Mouse (Mus musculus): Measurements from ENCODE around the gene Actl11. TPM values are rescaled to one million over a fixed set of nuclear protein-coding genes. Genes with fewer than 3 reads are reported as not detected.

Gene Actl11
- total RNA-seq, 2 experiments from 2014 or later: not detected

DNA sequence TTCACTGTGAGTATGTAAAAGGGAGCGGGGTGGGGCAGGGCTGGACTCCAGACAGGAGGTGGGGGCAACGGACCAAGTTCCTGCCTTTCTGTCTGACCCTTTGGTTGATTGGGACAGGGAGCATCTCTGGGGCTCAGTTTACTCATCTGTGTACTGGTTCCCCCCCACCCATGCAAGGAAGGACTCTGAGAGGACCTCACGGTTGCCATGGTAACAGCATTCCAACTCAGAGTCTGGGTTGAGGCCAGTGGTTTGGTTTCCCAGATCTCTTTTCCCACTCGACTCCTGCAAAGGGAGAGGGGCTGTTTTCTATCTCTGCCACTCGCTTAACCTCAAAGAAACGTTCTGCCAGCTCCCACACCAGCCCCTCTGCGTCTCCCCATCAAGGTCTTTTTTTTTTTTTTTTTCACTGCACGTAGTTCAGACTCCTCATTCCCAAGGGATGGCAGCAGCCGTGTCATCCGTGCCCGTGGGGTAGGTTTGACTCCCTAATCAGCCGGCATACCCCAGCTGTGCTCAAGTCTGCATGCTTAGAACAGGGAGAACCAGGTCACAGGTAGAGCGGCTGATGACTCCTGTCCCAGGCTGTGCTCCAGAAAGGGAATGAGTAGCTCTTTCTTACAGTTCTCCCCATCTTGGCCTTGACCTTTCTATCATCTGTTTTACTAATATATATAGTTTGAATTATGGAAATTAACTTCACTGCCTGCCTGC is 10.2 kb upstream of the Actl11 start:
- intact Hi-C loops (cut with DNase I; ENCODE audit: low total_unique reads): loop anchor here (5.0 kb wide), 1 partner anchor 34 kb away; the partner anchor contains the start of gene Traip

GRCm38 (mm10) chr9:107918884-107919283 is 9.4 kb upstream of the Actl11 start:
- no peak for DNase-seq
- intact Hi-C loops (cut with DNase I; ENCODE audit: low total_unique reads): loop anchor here (5.0 kb wide), 1 partner anchor 33 kb away; the partner anchor contains the start of gene Traip

More for the DNA sequence above, 10.2 kb upstream of the Actl11 start:
- DNase-seq: no peak

- intact Hi-C loops (cut with DNase I; ENCODE audit: low total_unique reads): loop anchor here (5.0 kb wide), 1 partner anchor 33 kb away; the partner anchor contains the start of gene Traip
- DNase-seq: no peak
Measured at GRCm38 (mm10) chr9:107919441-107919840, 8.8 kb upstream of the Actl11 start.

- peak; percentile 54 for DNase-seq
- intact Hi-C loops (cut with DNase I; ENCODE audit: low total_unique reads): no loop called here
Measured at GRCm38 (mm10) chr9:107923021-107923420, 5.2 kb upstream of the Actl11 start.

DNA sequence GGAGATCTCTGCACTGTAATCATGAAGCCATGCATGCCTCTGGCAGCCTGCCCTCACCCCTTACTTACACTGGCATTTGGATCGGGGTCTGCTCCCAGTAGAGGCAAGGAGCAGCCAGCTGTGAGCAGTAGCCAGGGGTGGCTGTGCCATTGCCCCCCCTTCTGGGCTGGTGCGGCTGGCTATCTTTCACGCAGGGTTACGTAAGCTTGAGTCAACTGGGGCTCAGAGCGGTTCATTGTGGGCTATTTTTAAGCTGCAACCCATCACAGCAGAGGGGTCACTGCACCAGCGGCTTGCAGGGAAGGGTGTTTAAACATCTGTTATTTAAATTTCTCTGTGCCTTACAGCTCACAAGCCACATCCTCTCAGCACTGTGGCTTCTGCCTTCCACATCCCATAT is 4.3 kb upstream of the Actl11 start:
- intact Hi-C loops (cut with DNase I; ENCODE audit: low total_unique reads): no loop called here
- DNase-seq: peak; percentile 51

GRCm38 (mm10) chr9:107925251-107925650 is 3.0 kb upstream of the Actl11 start:
- intact Hi-C loops (cut with DNase I; ENCODE audit: low total_unique reads): no loop called here
- DNase-seq: no peak

GRCm38 (mm10) chr9:107926920-107927420 is 1.3 kb upstream of the Actl11 start:
- no peak for DNase-seq
- intact Hi-C loops (cut with DNase I; ENCODE audit: low total_unique reads): no loop called here

DNA sequence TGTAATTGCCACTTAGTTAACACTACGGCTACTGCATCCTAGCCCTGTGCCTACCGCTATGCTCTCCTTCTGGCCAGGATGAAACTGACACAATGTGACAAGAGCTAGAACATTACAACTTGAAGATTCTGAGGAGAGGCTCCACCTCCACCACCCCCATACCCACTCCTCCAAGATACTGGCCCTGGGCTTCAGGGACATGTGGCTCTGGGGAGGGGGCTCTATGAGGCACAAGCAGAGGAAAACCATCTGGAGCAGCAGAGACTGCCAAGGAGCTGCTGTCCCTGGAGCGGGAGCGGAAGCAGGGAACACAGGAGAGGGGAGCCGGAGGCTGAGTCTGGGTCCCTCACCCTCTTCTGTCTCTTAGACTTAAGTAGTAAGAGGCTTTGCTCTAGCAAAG is 520 bp upstream of the Actl11 start:
- intact Hi-C loops (cut with DNase I; ENCODE audit: low total_unique reads): no loop called here
- no peak for DNase-seq

GRCm38 (mm10) chr9:107932221-107932620 is 4.0 kb downstream of the Actl11 start:
- DNase-seq: no peak
- intact Hi-C loops (cut with DNase I; ENCODE audit: low total_unique reads): no loop called here

DNA sequence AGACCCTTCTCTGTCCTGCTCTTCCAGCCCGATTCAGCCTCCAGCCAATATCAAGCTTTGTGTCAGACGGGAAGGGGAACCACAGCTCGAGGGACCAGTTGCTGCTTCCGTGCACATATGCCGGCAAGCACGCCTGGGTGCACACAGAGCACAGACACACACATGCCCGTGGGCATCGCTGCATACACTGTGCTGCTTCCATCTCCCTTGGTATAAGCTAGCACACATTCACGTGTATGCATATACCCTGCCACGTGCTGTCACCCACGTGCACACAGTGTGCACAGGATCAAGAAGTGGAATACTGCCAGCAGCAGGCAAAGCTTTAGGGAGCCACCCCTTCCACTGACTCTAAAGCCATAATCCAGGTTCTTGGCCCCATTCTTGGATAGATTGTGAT is 5.9 kb downstream of the Actl11 start:
- intact Hi-C loops (cut with DNase I; ENCODE audit: low total_unique reads): no loop called here

DNA sequence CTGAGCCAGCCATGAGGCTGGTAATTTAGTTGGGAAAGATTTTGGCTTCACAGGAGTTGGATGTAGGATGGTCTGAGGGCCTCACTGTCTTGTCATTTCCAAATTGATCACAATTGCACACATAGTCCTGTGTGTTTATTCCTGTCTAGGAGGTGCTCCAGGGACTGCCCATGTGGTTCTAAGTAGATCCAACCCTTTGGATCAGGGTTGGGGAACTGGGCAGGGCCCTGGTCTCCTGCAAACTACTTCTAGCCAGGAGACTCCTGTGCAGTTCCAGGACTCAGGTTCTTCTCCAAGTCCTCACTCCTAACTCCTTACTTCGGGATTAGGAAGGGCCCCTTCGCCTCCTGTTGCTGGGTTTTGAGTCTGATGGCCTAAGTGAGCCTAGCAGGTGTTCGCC is 7.1 kb downstream of the Actl11 start, which contains the start of gene Camkv:
TSS of gene Camkv (plus strand) at position 301 of the 400 bp plus-strand sequence.
- intact Hi-C loops (cut with DNase I; ENCODE audit: low total_unique reads): no loop called here
- no peak for DNase-seq

More for the DNA sequence above, 5.9 kb downstream of the Actl11 start:
- DNase-seq: no peak

- intact Hi-C loops (cut with DNase I; ENCODE audit: low total_unique reads): no loop called here
- DNase-seq: no peak
Measured at GRCm38 (mm10) chr9:107935790-107936214, 7.5 kb downstream of the Actl11 start.

GRCm38 (mm10) chr9:107936215-107936822 is 8.1 kb downstream of the Actl11 start:
- intact Hi-C loops (cut with DNase I; ENCODE audit: low total_unique reads): no loop called here
- DNase-seq: no peak

GRCm38 (mm10) chr9:107936831-107937230 is 8.6 kb downstream of the Actl11 start:
- intact Hi-C loops (cut with DNase I; ENCODE audit: low total_unique reads): no loop called here
- DNase-seq: no peak

DNA sequence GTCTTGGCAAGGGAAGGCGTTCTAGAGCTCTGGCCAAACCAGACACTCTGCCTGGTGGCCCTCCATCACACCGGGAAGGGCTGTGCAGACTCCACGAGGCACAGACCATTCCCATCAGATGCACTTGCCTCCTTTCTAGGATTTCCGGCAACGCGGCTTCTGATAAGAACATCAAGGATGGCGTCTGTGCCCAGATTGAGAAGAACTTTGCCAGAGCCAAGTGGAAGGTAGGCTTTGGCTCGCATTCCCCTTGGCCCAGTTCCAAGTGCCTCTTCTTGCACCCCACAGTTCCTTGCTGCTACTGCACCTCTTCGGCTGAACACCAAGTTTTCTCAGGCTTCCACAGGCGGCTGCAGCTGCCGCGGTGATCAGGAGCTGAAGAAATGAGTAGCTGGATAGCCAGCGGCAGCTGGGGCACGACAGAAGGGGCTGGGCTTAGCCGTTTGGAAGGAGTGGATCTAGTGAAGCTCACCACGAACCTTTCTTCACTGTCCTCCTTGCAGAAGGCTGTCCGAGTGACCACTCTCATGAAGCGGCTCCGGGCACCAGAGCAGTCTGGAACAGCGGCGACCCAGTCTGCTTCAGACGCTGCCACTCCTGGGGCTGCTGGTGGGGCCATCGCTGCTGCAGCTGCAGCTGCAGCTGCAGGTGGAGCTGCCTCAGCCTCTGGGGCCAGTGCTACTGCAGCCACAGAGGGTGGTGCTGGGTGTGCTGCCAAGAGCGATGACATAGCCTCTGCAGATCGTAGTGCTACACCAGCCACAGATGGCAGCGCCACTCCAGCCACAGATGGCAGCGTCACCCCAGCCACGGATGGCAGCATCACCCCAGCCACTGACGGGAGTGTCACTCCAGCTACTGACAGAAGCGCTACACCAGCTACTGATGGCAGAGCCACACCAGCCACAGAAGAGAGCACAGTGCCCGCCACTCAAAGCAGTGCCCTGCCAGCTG is 19.2 kb downstream of the Actl11 start:
- peak; percentile 56 for DNase-seq
- intact Hi-C loops (cut with DNase I; ENCODE audit: low total_unique reads): no loop called here

DNA sequence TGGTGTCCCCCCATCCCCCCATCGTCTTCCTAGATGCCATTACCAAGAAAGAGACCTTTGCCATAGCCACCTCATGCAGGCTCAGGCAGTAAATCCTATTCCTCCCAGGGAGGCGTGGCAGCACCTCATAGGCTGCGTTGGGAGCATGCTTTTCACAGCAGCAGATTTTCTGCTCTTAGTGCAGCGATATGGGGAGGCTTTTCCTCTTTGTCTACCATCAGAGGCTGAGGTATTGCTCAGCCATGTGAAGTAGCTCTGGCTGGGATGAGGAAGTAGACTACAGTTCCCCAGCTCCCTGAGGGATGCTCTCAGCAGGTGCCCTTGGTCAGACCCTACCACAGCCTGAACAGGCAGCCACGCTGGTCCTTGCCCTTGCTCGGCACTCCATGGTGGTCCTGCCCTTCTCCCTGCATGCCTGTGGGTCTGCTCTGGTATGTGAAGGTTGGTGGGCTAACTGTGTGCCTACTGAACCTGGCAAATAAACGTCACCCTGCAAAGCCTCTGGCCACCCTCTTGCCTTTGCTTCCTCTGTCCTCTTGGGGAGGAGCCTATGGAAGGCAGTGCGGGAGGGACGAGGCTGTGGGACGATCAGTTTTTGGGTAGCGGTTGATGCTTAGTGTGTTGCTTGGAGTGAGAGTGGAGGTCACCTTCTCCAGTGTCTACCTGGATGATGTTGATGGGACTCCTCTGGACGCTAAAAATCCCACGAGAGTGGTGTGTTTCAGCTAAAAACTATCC is 21.1 kb downstream of the Actl11 start:
- intact Hi-C loops (cut with DNase I; ENCODE audit: low total_unique reads): no loop called here
- no peak for DNase-seq

DNA sequence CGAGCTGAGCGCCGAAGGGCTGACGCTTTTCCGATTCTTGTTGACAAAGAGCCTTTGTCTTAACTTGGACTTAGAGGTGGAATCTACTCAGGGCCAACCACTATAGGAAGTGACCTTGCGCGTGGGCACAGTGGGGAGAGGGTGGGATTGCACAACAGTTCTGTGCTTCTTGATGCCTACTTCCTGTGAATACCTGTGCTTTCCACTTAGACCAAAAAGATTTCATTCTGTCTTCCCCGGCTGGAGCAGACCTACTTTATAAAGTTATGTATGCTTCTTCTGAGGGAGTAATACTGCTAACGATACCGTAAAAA is 21.6 kb downstream of the Actl11 start, which contains the start of gene Traip:
TSS of gene Traip (plus strand) at position 215 of the 314 bp plus-strand sequence.
- DNase-seq: no peak
- intact Hi-C loops (cut with DNase I; ENCODE audit: low total_unique reads): loop anchor here (5.0 kb wide), 2 partner anchors 33 to 48 kb away; no protein-coding TSS in a partner anchor

DNA sequence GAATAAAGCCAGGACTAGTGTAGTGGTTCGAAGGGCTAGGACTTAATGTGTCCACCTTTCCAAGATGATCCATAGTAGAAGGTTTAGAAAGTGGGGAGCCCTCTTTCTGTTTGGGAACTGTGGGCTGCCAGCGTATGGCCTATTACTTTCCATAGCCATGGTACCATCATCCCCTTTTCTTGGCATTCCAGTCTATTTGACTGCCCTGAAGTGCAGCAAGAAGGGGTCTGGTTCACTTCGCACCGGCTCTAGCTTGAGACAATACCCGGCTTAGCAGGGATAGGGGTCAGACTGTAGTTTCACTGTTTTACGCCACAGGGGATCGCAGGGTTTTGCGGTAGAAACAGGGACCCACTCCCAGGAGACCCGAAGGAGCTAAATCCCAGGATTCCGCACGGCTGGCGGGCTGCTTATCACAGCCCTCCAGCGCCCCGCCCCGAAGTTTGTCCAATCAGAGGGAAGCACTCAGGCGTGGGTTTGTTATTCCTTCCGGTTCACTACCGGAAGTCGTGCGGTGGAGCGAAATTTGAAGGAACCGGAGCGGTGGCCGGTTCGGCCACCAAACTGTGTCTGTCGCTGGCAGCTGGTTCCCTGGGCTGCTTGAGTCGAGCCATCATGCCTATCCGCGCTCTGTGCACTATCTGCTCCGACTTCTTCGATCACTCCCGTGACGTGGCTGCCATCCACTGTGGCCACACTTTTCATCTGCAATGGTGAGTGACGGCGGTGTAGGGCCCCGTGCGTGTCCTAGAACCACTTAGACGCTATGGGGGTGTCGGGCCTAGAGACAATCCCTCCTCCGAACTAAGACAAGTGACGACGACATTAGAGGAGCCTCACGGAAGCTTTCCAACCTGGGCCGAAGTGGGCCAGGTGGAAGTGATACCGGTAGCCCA is 22.4 kb downstream of the Actl11 start:
- intact Hi-C loops (cut with DNase I; ENCODE audit: low total_unique reads): loop anchor here (5.0 kb wide), 2 partner anchors 33 to 48 kb away; no protein-coding TSS in a partner anchor
- DNase-seq: peak; percentile 93
